Mouse (Mus musculus) midbrain, embryonic 14.5 days (tissue): ENCODE data around the gene Rnf26. TPM values are rescaled to one million over a fixed set of nuclear protein-coding genes. Genes with fewer than 3 reads are reported as not detected.
A peak's percentile ranks its signal among the peaks of the same experiment; 100 is the strongest.
"Not testable (repeated sequence)": the region's sequence is repeated elsewhere in the genome, so short reads cannot be mapped to it uniquely, and the experiment has no call there.

Source experiments
- ATAC-seq: fragments of 200-750 bp; cut with Nextera tagmentation; 2 replicates; pipeline ENCODE4 v1.8.0; 2017; ENCODE audit warnings: moderate number of reproducible peaks, moderate library complexity; ENCODE audit not compliant: low FRiP score, low TSS enrichment
- DNase-seq: peaks from one replicate; pipeline ENCODE4 v3.0.0-alpha.2; 2015
- H3K27ac ChIP-seq: fragments of 300-500 bp; sonication (generic); replicated peaks from 2 replicates; pipeline ENCODE4 v1.5.1; 2014; ENCODE audit warnings: mild to moderate bottlenecking, low read depth, low read length, moderate library complexity
- H3K27me3 ChIP-seq: fragments of 300-500 bp; sonication (generic); 2 replicates; pipeline ENCODE4 v1.6.1; 2014; ENCODE audit warnings: low read length, control low read depth, mixed read lengths; ENCODE audit not compliant: control insufficient read depth, insufficient read depth
- H3K36me3 ChIP-seq: fragments of 300-500 bp; sonication (generic); 2 replicates; pipeline ENCODE4 v1.6.1; 2014; ENCODE audit warnings: low read length, control low read depth; ENCODE audit not compliant: control insufficient read depth, insufficient read depth
- H3K4me1 ChIP-seq: fragments of 300-500 bp; sonication (generic); 2 replicates; pipeline ENCODE4 v1.6.1; 2014; ENCODE audit warnings: mild to moderate bottlenecking, antibody characterized with exemption, low read length, control low read depth; ENCODE audit not compliant: control insufficient read depth, insufficient read depth
- H3K4me2 ChIP-seq: fragments of 300-500 bp; sonication (generic); 2 replicates; pipeline ENCODE4 v1.6.1; 2014; ENCODE audit warnings: mild to moderate bottlenecking, low read length, moderate library complexity
- H3K4me3 ChIP-seq: fragments of 300-500 bp; sonication (generic); replicated peaks from 2 replicates; pipeline ENCODE4 v1.5.1; 2014; ENCODE audit warnings: low read depth, low read length
- H3K9ac ChIP-seq: fragments of 300-500 bp; sonication (generic); replicated peaks from 2 replicates; pipeline ENCODE4 v1.6.1; 2014; ENCODE audit warnings: mild to moderate bottlenecking, low read length, moderate library complexity
- H3K9me3 ChIP-seq: fragments of 300-500 bp; sonication (generic); 2 replicates; pipeline ENCODE4 v1.6.1; 2016; ENCODE audit warnings: low read length, control low read depth, mixed read lengths; ENCODE audit not compliant: control insufficient read depth
- WGBS: fragments of 180-500 bp; shearing (Covaris S2); extraction: QIAGEN DNeasy Blood & Tissue Kit; methylation state at CpG from one replicate; pipeline ENCODE4 v1.1.7; 2014; 5-methylcytosine and 5-hydroxymethylcytosine counted together
- polyA plus RNA-seq: library from polyadenylated mRNA; unstranded; fragments of >200 nt; fragmentation: Nextera tagmentation; extraction: Ambion mirVana; gene quantifications from 2 replicates; pipeline ENCODE4 v1.2.1, GENCODE M21; 2014

The Rnf26 gene
- polyA plus RNA-seq, 1 experiment from 2014 or later, result 29.9 TPM

DNA sequence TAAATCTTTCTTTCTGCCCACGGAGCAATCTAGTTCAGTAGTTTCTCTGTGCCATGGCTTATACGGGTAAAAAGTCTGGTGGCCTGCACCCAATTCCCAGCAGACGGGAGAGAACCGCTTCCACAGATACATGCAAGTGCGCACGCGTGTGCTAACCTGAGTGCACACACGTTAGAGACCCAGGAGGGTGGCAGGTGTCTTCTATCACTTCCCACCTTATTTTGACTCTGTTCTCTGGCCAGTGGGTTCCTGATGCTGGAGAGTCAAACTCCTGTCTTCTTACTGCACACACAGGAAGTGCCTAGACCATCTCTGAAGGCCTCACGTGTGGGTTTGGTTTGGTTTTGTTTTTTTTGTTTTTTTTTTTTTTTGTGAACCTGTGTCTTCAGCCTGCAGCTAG is 2.3 kb upstream of the Rnf26 start:
- 93% methylated on average over 9 of the region's 9 CpGs for WGBS
- Histone ChIP-seq H3K27me3 (no peaks in the 10 kb centered on the region), H3K9me3 (no peaks in the 10 kb centered on the region)

DNA sequence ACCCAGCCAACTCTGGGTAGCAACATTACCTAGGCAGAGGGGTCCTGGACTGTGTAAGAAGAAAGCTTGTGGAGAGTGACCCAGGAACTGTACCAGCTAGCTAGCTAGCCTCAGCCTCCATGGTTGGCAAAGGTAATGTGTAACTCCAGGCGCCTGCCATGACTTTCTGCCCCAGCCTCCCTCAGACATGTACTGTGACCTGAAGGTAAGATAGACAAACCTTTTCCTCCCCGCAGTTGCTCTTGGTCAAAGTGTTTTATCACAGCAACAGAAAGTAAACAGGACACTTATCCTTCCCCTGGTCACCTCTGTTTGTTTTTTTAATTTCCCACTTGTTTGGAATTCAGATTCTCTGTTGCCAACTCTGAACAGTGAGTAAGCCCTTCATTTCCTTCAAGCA is 1.1 kb upstream of the Rnf26 start:
- peaks cover 3% of the 10 kb centered on the region for H3K4me1 ChIP-seq
- 89% methylated on average over 2 of the region's 2 CpGs for WGBS
- ATAC-seq (no peak), DNase-seq (no peak)
- no peaks in the 10 kb centered on the region for H3K9me3 ChIP-seq
- no peak overlapping the region for H3K9ac ChIP-seq
- H3K27ac ChIP-seq, result no peak overlapping the region
- no peak overlapping the region for H3K4me2 ChIP-seq
- no peaks in the 10 kb centered on the region for H3K36me3 ChIP-seq
- no peaks in the 10 kb centered on the region for H3K27me3 ChIP-seq
- no peak overlapping the region for H3K4me3 ChIP-seq

More for the DNA sequence above, 2.3 kb upstream of the Rnf26 start:
- H3K4me2 ChIP-seq, result no peak overlapping the region
- ATAC-seq, result no peak
- DNase-seq, result no peak
- H3K36me3 ChIP-seq, result no peaks in the 10 kb centered on the region
- H3K27ac ChIP-seq, result no peak overlapping the region
- no peak overlapping the region for H3K4me3 ChIP-seq
- H3K9ac ChIP-seq, result no peak overlapping the region
- no peaks in the 10 kb centered on the region for H3K4me1 ChIP-seq

GRCm38 (mm10) chr9:44111909-44112308 is 1.4 kb downstream of the Rnf26 start:
- not testable (repeated sequence) for H3K4me2 ChIP-seq, H3K9ac ChIP-seq, H3K27ac ChIP-seq, ATAC-seq, DNase-seq, H3K36me3 ChIP-seq, H3K4me3 ChIP-seq, H3K9me3 ChIP-seq, H3K27me3 ChIP-seq
- H3K4me1 ChIP-seq, result peaks cover 26% of the 10 kb centered on the region
- 70% methylated on average over 10 of the region's 12 CpGs for WGBS

- Histone ChIP-seq H3K4me2 (peak overlapping the region; percentile 21), H3K9ac (0 out of 2 replicates have a peak overlapping the region, but pooled peaks have one; percentile 6), H3K4me1 (peaks cover 26% of the 10 kb centered on the region), H3K4me3 (0 out of 2 replicates have a peak overlapping the region, but pooled peaks have one; percentile 5), H3K9me3 (no peaks in the 10 kb centered on the region), H3K36me3 (peaks cover 5% of the 10 kb centered on the region), H3K27me3 (no peaks in the 10 kb centered on the region), H3K27ac (no peak overlapping the region)
- ATAC-seq (no peak), DNase-seq (peak; percentile 86)
- 38% methylated on average over 9 of the region's 9 CpGs for WGBS
Observed at GRCm38 (mm10) chr9:44109360-44110095, 3.8 kb downstream of the Rnf26 start.

DNA sequence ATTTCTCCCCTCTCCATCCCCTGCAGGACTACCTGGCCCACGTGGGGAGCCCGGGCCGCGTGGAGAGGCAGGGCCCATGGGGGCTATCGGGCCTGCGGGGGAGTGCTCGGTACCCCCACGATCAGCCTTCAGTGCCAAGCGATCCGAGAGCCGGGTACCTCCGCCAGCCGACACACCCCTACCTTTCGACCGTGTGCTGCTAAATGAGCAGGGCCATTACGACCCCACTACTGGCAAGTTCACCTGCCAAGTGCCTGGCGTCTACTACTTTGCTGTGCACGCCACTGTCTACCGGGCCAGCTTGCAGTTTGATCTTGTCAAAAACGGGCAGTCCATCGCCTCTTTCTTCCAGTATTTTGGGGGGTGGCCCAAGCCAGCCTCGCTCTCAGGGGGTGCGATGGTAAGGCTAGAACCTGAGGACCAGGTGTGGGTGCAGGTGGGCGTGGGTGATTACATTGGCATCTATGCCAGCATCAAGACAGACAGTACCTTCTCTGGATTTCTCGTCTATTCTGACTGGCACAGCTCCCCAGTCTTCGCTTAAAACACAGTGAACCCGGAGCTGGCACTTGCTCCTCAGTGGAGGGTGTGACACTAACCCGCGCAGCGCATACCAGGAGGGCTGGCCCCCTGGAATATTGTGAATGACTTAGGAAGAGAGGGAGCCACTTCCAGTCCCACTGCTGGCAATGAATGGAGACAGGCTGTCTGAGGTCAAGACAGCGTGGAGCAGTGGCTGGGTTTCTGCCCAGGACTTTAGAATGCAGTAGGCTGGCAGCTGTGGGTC is 4.9 kb downstream of the Rnf26 start:
- Histone ChIP-seq H3K27me3 (no peaks in the 10 kb centered on the region), H3K9ac (0 out of 2 replicates have a peak overlapping the region, but pooled peaks have one; percentile 6), H3K9me3 (no peaks in the 10 kb centered on the region), H3K27ac (no peak overlapping the region), H3K4me3 (no peak overlapping the region), H3K36me3 (peaks cover 5% of the 10 kb centered on the region), H3K4me2 (peak overlapping the region; percentile 44), H3K4me1 (peaks cover 26% of the 10 kb centered on the region)
- ATAC-seq (no peak), DNase-seq (no peak)
- 80% methylated on average over 31 of the region's 31 CpGs for WGBS

GRCm38 (mm10) chr9:44107557-44108179 is 5.6 kb downstream of the Rnf26 start:
- Histone ChIP-seq H3K27me3 (no peaks in the 10 kb centered on the region), H3K27ac (no peak overlapping the region; the same call in 1 of the 2 replicates), H3K4me3 (0 out of 2 replicates have a peak overlapping the region, but pooled peaks have one; percentile 1), H3K36me3 (peaks cover 5% of the 10 kb centered on the region), H3K9ac (0 out of 2 replicates have a peak overlapping the region, but pooled peaks have one; percentile 20), H3K9me3 (no peaks in the 10 kb centered on the region), H3K4me1 (peaks cover 26% of the 10 kb centered on the region), H3K4me2 (peak overlapping the region; percentile 44)
- 22% methylated on average over 25 of the region's 25 CpGs for WGBS
- ATAC-seq (peak; percentile 28), DNase-seq (peak; percentile 65)

- Histone ChIP-seq H3K4me1 (peaks cover 26% of the 10 kb centered on the region), H3K9me3 (no peaks in the 10 kb centered on the region), H3K36me3 (peaks cover 5% of the 10 kb centered on the region), H3K4me2 (peak within 1 kb of the TSS; percentile 44), H3K27me3 (no peaks in the 10 kb centered on the region), H3K27ac (peak within 1 kb of the TSS; percentile 0), H3K4me3 (0 out of 2 replicates have a peak within 1 kb of the TSS, but pooled peaks have one; percentile 1), H3K9ac (0 out of 2 replicates have a peak within 1 kb of the TSS, but pooled peaks have one; percentile 20)
- ATAC-seq, result peak; percentile 34; the same call in 1 of the 2 replicates
- WGBS, result 11% methylated on average over 8 of the region's 8 CpGs
- DNase-seq, result peak; percentile 66
Observed at GRCm38 (mm10) chr9:44107110-44107509, 6.2 kb downstream of the Rnf26 start, which contains the start of gene C1qtnf5. Gene C1qtnf5 (plus strand): TSS chr9:44107245.

DNA sequence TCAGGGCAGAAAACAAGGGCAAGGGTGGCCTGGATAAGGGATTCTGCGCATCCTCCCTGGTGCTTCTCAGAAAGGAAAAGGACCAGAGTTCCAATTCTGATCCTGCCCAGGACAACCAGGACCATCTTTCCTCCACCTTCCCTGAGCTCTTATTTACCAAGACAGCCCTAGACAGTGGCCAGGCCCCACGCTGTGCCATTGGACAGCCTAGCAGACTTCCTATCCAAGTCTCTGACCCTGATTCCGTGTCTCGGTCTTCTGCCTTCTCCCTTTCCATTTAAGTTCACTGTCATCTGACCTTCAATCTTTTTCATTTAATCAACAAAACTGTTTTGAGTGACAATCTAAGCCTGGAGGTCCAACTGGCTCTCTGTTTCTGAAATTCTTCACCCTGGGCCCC is 6.7 kb downstream of the Rnf26 start:
- DNase-seq (no peak), ATAC-seq (no peak)
- no peaks in the 10 kb centered on the region for H3K9me3 ChIP-seq
- WGBS, result 45% methylated on average over 4 of the region's 4 CpGs
- H3K27me3 ChIP-seq, result no peaks in the 10 kb centered on the region
- peaks cover 26% of the 10 kb centered on the region for H3K4me1 ChIP-seq
- no peak overlapping the region for H3K4me2 ChIP-seq
- no peak overlapping the region for H3K4me3 ChIP-seq
- H3K9ac ChIP-seq, result no peak overlapping the region
- H3K36me3 ChIP-seq, result peaks cover 5% of the 10 kb centered on the region
- peak overlapping the region; percentile 0; the same call in 1 of the 2 replicates for H3K27ac ChIP-seq
